Mouse (Mus musculus) testis, adult 2 months (tissue): Measurements from ENCODE around the gene Mylk2.

Source experiments
- CTCF ChIP-seq: fragments of 200-500 bp; IDR thresholded peaks from 2 replicates; pipeline ENCODE4 v1.5.1; 2012; ENCODE audit warnings: low read depth, mild to moderate bottlenecking, inconsistent platforms, low read length, moderate library complexity; ENCODE audit not compliant: control insufficient read depth, insufficient read depth, insufficient replicate concordance
- POLR2A ChIP-seq: fragments of 200-500 bp; IDR thresholded peaks from 2 replicates; pipeline ENCODE4 v1.6.1; 2012; ENCODE audit warnings: low read depth, mild to moderate bottlenecking, inconsistent platforms, low read length, moderate library complexity; ENCODE audit not compliant: control insufficient read depth

DNA sequence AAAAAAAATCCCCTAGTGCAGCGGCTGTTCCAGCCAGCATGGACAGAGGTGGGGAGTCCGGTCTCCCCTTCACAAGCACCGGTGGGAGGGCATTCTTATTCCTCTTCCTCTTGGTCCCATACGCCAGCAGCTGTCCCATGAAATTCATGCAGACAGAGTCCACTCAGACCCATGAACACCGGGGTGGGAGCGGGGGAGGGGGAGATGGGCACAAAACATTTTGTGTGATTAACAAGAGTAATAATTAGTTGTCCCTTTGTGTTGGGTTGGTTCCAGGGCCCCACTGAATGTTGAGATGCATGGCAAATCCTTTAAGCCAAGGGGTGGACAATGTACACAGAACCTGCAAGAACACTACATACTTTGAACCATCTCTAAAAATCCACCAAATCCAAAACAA, 30.0 kb downstream of the Mylk2 start:
- no peak for TF ChIP-seq CTCF
- TF ChIP-seq POLR2A, result no peak
